Mouse (Mus musculus): ENCODE data around the gene Bsdc1.
"Not testable (repeated sequence)": the region's sequence is repeated elsewhere in the genome, so short reads cannot be mapped to it uniquely, and the experiment has no call there.

Bsdc1 gene

DNA sequence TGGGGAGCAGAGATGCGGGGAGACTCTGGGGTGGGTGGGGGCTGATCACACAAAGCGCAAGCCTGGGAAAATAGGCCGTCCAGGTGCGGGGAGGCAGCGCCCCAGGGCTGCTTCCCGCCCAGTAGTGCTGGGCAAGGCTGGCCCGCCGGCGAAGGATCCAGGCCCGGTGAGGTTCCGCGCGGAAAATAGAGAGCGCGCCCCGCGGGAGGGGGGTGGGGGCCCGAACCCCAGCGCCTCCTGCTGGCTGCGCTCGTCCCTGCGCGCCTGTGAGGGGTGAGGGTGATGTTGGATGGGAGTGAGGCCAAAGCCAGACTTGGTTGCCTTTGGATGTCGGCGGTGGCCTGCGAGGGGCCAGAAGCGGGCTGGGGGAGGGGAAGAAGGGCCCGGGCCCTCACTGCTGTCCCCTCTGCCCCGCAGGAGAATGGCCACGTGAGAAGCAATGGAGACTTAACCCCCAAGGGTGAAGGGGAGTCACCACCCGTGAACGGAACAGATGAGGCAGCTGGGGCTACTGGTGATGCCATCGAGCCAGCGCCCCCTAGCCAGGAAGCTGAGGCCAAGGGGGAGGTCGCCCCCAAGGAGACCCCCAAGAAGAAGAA is 53.0 kb downstream of the Bsdc1 start:
- DNase-seq, result peak in 1 of 2 experiments; percentile 31

DNA sequence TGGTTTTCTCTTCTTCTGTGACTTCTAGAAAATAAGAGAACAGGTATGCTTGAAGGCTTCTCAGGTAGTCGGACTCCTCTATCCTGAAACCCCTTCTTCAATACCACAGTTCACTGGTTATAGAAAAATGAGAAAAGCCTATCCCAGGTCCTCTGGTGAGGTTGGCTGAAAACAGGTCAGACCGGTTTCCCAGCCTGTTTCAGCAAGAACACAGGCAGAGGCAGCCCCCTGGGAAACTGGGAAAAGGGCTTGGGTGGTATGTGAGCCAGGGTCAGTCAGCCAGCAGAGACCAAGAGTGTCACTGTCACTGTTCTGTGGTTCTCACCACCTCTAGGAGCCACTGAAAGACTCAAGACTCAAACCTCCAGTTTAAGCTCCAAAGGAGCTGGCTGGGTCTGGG is 55.5 kb downstream of the Bsdc1 start:
- DNase-seq, result peak; percentile 44 to 56

DNA sequence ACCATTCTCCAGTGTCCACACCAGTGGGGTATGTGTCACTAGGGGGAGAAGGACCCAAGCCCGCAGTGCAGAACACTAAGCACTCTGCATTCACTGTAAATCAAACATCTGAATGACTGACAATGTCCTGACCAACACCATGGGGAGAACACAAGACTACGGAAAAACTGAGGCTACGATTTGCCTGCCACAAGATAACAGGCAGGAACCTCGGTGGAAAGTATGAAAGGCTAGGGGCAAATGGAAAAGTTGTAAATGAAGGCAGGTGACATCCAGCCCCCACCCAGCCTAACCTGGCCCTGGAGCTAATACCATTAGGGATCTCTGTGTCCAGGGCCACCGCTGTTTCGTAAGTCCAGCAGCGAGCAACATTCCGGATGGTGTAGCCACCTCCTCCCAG is 57.1 kb downstream of the Bsdc1 start:
- no peak for DNase-seq

DNA sequence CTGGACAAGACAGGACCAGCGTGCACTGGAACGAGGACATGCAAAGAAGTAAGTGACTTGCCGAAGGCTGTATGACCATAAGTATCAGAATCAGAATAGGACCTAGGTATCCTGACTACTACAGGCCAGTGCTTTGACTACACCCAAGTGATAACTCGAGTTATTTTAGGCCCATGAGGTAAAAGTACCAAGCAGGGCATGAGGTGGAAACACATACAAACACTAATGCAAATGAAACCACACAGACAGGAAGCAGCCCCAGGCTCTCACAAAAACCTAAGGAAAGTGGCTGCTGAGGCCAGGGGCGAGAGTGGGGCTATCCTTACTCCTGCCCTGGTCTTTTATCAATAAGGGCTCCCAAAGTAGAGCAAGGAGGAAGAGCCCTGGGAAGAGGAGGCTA is 64.0 kb downstream of the Bsdc1 start:
- DNase-seq, result no peak

DNA sequence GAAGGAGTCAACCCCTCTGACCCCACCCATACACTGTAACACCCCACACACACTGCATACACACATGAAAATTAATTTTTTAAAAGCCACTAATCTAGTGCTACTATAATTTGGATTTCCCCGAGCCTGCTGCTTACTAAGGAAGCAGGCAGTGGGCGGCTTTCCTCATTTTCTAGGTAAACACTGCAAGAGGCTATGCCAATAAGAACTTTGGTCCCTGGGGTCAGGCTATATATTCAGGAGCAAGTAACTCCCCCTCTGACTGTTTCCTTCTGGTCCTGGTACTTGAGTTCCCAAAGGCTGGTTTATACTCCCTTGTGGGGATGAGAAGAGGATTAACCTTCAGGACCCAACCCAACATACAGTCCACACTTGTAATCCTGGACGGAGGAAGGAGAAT is 64.5 kb downstream of the Bsdc1 start:
- DNase-seq, result no peak

DNA sequence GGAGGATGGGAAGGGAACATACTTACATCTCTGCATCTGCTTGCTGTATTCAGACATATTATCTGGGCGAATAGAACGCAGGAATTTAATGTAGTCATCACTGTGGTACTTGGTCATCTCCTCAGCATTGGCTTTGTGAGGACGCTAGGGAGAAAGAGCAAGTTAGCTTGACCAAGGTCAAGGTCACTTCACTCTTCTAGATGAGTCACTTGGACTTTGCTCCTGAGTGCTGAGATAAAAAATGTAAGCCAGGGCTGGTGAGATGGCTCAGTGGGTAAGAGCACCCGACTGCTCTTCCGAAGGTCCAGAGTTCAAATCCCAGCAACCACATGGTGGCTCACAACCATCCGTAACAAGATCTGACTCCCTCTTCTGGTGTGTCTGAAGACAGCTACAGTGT is 67.5 kb downstream of the Bsdc1 start:
- not testable (repeated sequence) for DNase-seq
